Mouse (Mus musculus): ENCODE data around the gene Syngr1.

Syngr1 gene

DNA sequence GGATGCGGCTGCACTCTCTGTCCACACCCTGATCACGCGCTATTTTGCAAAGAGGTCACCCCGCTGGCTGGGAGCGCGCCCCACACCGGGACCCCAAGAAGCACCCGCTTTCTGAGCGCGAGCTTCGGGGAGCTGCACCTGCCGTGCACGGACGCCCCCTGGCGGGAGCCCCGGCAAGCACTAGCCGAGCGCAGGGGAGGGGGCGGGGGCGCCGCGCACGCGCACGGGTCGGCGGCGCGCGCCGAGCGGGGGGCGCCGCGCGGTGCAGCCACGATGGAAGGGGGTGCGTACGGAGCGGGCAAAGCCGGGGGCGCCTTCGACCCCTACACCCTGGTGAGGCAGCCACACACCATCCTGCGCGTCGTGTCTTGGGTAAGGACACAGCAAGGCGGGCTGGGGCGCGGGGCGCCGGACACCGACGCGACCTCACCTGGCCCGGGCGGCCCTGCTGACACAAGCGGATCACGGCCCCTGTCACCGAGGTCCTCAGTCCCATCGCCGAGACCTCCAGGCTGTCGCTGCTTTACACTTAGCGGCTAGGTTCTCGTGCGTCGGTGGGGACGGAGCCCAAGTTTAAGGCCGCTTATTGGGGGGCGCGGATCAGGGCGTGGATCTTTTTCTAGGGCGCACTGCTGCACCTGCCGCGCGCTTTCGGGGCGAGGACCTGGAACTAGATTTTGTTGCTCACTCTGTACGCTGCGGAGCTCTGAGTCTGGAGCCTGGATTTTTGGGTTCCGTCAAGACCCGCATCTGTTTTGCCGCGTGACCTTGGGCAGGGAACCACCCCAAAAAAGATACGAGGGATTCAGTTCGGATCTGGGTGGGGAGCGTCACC is at the start of gene Syngr1, which contains the start of gene Rpl3:
Gene Syngr1 (plus strand): TSS at position 214 of the 835 bp plus-strand sequence.
Gene Rpl3 (minus strand): TSS at position 748 of the 835 bp plus-strand sequence.
- in situ Hi-C loops (cut with MboI, MseI): loop anchor here (10.0 kb wide), 1 partner anchor 133 kb away; no protein-coding TSS in a partner anchor

DNA sequence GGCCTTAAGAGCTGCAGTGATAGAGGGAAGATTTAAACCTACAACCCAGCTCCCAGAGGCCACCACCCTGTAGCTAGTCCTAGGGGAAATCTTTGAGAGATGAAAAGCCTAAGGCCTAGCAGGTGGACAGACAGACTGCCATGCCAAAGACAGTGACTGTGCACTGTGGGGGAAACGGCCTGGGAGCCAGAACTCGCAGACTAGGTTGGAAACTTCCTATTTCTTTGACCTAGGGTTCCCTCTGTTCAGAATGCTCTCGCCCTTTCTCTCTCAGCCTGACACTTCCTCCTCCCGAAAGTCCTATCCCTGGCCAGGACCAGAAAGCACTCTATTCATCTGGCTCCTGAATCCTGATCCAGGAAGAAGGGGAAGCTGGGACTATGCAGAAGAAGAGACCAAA is 49.0 kb upstream of the Syngr1 start:
- in situ Hi-C loops (cut with MboI, MseI): no loop called here

DNA sequence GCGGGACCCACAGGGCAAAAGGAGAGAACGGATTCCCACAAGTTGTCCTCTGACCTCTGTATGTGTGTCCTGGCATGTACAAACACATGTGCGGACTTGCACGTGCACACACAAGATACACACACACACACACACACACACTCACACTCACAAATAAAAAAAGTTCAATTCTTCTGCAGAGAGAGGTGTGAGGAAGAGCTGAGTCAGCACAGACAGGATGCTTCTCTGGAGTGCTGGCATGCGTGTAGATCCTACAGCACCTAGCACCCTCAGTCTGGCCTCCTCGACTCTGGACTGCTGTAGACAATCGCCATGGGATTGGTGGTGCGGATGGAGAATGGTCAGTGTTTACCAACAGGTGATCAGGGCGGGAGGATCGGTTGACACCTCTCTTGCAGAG is 46.9 kb upstream of the Syngr1 start:
- in situ Hi-C loops (cut with MboI, MseI): no loop called here

DNA sequence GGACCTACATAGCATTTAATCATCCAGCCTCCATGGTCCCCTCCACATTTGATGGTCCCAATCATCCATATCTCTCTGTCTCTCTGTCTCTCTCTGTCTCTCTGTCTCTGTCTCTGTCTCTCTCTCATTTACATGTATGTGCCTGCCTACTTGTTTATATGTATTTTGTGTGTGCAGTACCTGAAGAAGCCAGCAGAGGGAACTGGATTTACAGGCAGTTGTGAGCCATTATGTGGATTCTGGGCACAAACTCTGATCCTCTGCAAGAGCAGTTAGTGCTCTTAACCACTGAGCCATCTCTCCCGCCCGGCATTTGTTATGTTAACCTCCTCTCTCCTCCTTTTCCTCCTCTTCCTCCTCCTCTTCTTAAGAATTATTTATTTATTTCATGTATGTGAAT is 45.4 kb upstream of the Syngr1 start:
- in situ Hi-C loops (cut with MboI, MseI): no loop called here

DNA sequence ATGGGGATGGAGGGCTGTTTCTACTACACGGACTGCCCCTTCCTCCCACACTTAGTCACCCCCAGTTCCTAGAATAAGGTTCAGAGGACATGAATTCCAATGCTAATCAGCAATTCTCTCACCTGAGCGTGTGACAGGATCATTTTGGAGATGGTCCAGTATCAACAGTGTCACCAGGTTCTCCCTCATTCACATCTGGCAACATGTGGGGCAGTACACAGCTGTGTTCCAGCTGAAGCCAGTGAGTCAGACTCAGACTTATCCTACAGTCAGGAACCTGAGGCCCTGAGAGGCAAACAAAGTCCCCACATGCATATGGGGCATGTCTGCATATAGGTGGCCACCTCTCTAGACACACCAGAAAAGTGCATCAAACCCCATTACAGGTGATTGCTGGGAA is 43.9 kb upstream of the Syngr1 start:
- in situ Hi-C loops (cut with MboI, MseI): no loop called here

DNA sequence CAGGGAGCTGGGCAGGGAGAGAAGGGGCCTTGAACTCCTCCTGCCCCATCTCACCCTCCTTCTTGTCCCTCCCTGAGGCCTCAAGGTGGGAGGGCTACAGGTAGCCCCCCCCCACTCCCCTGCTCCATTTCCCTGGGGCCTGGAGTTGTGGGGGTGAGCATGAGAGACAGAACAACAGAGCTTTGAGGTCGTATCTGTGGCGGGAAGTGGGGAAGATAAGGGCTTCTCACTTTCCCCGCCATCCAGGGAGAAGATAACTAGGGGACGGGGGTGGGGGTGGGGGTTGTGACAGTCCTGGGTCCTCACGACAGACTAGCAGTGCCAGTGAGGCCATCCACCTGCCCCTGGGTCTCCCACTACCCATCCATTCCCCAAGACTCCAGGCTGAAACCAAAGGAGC is 43.2 kb upstream of the Syngr1 start:
- in situ Hi-C loops (cut with MboI, MseI): no loop called here

DNA sequence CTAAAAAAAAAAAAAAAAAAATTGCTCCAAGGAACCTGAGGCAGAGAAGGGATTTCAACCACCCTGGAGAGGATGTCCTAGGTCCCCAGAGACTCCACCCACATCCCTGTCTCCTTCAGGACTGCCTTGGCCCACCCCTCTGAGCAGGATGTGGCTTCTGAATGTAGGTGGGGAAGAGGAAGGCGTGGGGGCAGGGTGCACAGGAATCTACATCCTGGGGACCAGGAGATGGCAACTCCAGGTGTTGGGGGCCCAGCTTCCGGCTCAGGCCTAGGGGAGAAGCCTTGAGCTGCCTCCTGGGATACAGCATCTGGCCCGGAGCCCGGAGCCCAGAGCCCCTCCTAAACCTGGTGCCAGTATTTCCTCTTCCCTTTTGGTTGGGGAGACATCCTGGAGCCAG is 41.0 kb upstream of the Syngr1 start:
- in situ Hi-C loops (cut with MboI, MseI): no loop called here

DNA sequence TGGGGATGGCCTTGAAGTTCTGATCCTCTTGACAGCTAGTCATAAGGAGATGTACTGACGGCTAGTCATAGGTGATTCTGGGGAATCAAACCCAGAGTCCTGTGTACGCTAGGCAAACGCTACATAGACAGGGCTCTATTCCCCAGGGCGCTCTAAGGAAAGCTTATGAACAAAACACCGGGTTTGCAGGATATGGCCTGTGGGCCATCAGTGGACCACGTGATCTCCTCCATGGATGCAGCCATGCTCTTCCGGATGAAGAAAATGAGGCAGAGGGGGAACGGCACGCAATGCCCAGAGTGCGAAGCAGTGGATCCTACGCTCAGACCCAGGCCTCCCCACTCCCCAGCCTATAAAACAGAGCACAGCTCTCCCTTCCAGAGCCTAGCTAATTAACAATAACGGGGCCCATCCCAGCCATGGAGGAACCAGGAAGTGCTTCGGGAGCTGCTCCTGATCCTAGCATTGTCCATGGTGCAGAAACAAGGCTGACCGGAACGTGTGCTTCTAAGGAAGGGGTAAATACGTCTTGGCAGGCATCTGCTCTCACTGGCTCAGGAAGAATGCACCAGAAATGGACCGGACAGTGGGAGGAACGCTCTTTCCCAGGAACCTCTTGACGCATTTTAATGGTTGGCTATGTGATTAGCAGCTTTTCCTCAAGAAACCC is 39.9 kb upstream of the Syngr1 start:
- in situ Hi-C loops (cut with MboI, MseI): no loop called here

DNA sequence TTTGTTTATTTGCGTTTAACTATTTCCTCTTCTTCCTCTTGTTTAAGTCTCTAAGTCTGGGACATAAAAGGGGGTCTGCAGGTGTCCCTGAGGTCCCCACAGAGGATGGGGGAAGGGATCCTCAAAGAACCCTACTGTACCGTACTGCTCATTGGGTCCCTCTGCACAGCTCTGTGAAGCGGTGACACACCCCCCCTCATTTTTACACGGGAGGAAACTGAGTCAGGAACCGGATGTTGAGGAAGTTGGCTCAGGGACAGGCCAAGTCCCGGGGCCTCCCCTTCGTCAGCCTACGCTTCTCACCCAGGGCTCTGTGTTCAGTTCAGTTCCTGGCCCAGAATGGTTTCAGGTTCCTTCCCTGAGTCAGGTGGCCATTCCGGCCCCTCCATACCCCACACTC is 39.4 kb upstream of the Syngr1 start:
- in situ Hi-C loops (cut with MboI, MseI): no loop called here

DNA sequence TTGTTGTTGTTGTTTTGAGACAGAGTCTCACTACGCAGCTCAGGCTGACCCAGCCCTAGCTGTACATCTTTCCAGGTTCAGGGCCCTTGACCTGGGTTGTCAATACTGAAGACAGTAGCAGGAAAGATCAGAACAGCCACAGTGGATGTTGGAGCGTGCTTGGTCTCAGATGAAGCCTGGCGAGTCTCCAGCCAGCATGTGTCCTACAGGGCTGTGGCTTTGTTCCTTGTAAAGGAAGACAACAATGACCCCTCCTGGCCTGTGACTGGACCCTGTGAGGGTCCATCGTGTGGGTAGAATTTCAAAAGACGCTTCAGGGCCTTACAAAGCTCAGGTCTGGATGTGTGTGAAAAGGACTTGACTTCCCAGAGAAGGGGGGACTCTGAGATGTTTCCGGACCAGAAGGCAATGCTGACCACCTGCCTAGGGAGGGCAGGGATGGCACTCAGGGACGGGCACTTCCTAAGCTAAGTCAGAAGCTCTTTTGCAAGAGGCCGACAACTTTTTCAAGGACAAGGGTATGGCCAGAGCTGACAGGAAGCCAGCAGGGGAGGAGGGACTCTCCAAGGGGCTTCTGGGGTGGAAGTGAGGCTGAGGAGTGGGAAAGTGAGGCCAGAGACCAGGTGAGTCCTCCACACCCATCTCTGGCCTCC is 37.6 kb upstream of the Syngr1 start:
- in situ Hi-C loops (cut with MboI, MseI): no loop called here

DNA sequence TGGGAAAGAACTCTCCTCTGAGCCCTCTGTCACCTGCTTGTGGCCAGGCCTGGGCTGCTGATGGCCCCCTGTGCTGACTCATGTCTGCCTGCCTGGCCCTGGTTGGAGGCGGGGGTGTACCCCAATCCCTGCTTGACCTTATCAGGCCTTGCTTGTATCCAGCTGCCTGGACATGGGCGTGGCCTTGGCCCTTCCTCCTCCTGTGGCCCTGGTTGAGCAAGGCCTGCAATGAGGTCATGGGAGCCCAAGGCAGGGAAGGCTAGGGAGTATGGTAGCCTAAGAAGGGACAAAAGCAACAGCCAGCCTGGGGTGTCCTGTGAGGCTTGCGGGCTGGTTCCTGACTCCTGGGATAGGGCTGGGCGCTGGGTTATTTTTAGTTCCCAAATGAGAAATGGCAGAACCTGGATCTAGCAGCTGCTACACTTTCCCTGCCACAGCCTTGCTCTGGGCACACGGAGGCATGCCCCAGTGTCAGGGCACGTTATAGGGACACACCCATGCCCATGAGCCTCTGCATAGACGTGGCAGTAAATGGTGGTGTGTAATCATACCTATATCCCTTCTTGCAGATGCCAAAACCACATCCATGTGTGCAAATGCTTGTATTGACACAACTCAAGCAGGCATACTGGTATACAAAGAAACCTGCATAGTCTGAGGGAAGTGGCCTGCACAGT is 37.0 kb upstream of the Syngr1 start:
- in situ Hi-C loops (cut with MboI, MseI): no loop called here

DNA sequence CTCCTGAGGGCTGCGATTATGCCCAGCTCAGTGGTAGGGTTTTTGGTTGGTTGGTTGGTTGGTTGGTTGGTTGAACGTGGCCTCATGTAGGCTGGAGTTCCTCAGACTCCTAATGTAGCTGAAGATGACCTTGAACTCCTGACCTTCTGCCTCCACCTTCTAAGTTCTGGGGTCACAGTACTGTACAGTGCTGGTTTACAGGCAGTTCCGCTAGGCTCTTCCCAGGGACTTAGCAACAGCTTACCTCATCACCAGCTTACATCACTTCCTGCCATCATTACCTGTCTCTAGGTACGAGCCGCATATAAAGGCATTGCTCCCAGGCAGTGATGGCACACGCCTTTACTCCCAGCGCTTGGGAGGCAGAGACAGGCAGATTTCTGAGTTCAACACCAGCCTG is 33.0 kb upstream of the Syngr1 start:
- in situ Hi-C loops (cut with MboI, MseI): no loop called here

DNA sequence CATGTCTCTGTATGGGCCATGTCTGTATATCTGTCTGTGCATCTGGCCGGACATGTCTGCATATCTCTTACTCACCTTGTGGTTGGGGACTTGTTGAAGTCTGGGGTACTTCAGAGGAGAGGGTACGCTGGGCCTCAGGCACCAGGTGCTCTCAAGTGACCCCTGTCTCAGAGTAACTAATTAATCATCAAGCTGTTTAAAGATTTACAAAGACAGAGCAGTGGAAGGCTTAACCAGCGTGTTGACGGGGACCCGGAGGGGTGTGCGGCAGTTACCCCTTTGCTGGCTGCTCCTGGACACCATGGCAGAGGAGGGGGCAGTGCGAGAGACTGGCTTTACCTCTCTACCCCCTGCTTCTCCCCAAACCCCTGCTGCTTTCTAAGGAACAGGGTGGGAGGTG is 31.5 kb upstream of the Syngr1 start:
- in situ Hi-C loops (cut with MboI, MseI): loop anchor here (5.0 kb wide), 2 partner anchors 37 to 117 kb away; no protein-coding TSS in a partner anchor

DNA sequence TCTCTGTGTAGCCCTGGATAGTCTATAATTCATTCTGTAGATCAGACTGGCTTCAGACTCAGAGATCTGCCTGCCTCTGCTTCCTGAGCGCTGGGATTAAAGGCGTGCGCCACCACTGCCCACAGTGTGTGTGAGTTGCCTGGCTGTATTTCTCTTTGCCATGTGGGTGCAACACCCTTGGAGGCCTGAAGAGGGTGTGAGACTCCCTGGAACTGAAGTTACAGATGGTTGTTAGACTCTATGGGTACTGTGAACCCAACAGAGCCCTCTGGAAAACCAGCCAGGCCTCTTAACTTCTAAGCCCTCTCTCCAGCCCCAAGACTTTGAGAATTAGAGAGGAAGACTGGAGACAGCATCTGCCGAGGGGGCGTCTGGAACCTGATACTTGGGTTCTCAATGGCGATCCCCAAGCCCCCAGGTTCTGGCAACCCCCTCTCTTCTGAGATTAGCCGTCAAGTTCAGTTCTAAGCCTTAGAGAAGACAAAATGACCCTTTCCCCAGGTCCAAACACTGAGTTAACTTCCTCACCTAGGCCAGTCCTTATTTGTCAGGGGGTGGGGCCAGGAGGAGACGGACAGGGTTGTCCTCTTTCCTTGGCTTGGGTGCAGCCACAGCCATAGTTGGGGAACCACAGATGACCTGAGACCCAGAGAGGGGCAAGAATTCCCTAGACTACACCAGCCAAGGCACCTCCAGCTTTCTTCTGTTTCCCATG is 30.6 kb upstream of the Syngr1 start:
- in situ Hi-C loops (cut with MboI, MseI): loop anchor here (5.0 kb wide), 2 partner anchors 38 to 118 kb away; no protein-coding TSS in a partner anchor

DNA sequence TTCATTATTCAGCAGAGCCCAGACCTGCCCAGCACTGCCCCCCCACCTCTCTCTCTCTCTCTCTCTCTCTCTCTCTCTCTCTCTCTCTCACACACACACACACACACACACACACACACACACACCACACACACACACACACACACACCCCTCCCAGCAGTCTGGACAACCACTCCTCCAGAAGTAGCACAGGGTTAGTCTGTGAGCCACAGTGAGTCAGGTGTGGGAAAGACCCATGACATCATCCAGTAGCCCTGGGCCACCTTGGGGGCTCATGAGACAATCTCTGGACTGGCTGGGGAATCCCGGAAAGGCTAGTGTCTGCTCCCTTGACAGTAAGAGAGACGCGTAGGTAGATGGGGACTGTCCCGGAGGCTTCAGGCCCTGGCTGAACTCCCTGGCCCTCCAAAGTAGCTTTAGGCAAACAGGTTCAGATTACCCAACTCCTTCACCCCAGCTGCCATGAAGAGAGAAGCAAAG is 30.0 kb upstream of the Syngr1 start:
- in situ Hi-C loops (cut with MboI, MseI): loop anchor here (5.0 kb wide), 2 partner anchors 39 to 119 kb away; no protein-coding TSS in a partner anchor

DNA sequence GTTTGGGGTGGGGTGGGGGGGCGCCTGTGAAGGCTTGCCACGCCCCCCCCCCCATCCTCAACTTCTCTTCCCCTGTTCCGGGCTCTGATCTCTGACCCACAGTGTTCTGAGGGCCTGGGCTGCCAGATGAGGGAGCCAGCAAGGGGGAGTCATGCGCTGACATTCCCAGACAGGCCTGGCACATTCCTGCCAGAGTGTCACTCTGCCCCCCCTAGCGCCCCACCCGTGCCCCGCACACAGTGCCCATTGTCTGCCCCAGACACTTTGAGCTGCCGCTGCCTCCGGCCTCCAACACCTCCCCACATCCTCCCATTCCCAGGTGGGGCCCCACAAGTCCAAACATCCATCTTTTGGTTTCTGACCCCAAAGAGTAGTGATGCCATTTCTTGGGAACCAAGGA is 28.8 kb upstream of the Syngr1 start:
- in situ Hi-C loops (cut with MboI, MseI): loop anchor here (5.0 kb wide), 2 partner anchors 40 to 120 kb away; no protein-coding TSS in a partner anchor

DNA sequence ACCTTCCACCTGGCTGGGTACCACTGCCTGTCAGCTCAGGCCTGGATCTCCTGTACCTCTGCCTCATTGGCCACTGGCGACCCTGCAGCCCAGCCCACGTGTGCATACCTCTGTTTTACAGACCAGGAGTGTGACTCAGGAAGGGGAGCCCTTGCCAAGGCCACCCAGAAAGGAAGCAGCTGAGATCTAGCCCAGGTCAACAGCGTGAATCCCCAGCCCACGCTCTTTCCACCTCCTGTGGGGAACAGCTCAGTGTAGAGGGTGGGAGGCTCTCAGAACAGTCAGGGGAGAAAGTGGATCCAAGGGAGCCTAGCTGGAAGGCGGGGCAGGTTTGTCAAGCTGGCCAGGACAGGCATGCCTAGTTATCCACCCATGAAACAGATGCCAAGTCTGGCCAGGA is 28.3 kb upstream of the Syngr1 start:
- in situ Hi-C loops (cut with MboI, MseI): loop anchor here (5.0 kb wide), 2 partner anchors 41 to 121 kb away; no protein-coding TSS in a partner anchor

DNA sequence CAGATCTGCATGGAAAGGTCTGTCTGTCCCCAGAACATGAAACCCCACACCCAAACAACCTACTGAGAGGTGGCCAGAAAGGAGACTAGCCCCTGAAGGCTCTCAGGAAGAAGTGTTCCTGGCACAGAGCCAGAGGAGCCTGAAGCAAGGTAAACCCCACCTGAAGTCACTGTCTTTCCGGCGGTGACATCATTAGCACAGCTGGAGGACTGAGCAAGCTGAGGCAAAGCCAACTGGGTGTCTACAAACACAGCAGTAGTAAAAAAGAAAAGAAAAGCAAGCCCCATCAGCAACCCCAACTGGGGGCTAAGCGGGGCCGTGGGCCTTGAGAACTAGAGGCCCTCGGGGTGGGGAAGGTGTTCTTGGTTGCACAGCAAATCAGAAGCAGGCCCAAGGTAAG is 26.2 kb upstream of the Syngr1 start:
- in situ Hi-C loops (cut with MboI, MseI): loop anchor here (5.0 kb wide), 2 partner anchors 43 to 123 kb away; no protein-coding TSS in a partner anchor

DNA sequence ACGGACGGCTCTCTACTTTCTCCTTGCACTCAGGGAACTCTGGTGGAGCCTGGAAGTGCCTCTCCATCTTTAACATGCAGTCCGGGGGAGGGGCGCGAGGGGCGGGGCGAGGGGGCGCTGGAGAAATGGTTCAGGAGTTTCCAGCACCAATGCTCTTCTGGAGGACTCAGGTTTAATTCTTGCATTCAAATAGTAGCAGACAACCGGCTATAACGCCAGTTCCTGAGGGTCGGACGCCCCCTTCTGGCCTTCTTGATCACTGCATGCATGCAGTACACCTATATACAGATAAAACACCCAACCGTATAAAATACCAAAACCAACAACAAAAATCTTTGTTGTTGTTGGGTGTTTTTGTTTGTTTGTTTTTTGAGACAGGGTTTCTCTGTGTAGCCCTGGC is 25.7 kb upstream of the Syngr1 start:
- in situ Hi-C loops (cut with MboI, MseI): no loop called here

DNA sequence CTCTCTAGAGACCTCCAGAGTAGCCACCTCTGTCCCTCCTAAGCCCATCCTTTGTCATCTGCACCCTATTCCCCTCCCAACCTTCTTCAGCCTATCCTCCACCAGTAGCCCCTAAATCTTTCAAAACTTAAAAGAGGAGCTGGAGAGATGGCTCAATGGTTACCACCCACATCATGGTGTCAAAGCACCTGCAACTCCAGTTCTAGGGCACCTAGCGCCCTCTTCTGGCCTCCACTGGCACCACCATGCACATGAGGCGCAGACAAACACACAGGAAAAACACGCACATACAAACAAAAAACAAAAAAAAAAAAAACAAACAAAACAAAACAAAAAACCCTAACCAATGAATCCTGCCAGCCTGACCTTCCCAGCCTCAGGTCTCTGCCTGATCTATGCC is 24.6 kb upstream of the Syngr1 start:
- in situ Hi-C loops (cut with MboI, MseI): no loop called here

DNA sequence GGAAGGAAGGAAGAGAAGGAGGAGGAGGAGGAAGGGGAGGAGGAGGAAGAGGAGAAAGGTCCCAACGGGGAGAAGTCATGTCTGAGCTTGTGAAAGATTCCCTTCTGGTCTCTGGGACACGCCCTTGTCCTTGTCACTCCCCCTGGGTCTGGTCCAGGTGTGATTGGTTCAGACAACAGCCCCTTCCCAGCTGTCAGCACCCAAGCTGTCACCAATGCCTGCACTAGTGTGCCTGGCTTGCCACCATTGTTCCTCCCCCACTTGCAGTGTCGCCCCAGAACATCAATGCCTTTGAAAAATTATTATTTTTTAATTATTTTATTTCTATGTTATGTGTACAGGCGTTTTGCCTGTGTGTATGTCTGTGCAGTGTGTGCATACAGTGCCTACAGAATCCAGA is 22.0 kb upstream of the Syngr1 start:
- in situ Hi-C loops (cut with MboI, MseI): no loop called here
